Mouse (Mus musculus) neural tube, embryonic 13.5 days (tissue): ENCODE data around the gene Htra2. TPM values are rescaled to one million over a fixed set of nuclear protein-coding genes. Genes with fewer than 3 reads are reported as not detected.

Source experiments
- ATAC-seq: fragments of 200-750 bp; cut with Nextera tagmentation; 2 replicates; pipeline ENCODE4 v1.8.0; 2017; ENCODE audit warnings: low read depth, mild to moderate bottlenecking, moderate TSS enrichment, moderate library complexity
- H3K27ac ChIP-seq: fragments of 300-500 bp; sonication (generic); replicated peaks from 2 replicates; pipeline ENCODE4 v1.5.1; 2015; ENCODE audit warnings: moderate library complexity, mild to moderate bottlenecking, inconsistent platforms
- H3K27me3 ChIP-seq: fragments of 300-500 bp; sonication (generic); 2 replicates; pipeline ENCODE4 v1.6.1; 2015; ENCODE audit warnings: mild to moderate bottlenecking, inconsistent platforms
- H3K36me3 ChIP-seq: fragments of 300-500 bp; sonication (generic); 2 replicates; pipeline ENCODE4 v1.6.1; 2015; ENCODE audit warnings: mild to moderate bottlenecking, inconsistent platforms
- H3K4me1 ChIP-seq: fragments of 300-500 bp; sonication (generic); replicated peaks from 2 replicates; pipeline ENCODE4 v1.6.1; 2015; ENCODE audit warnings: inconsistent platforms
- H3K4me2 ChIP-seq: fragments of 300-500 bp; sonication (generic); 2 replicates; pipeline ENCODE4 v1.6.1; 2015; ENCODE audit warnings: inconsistent platforms, mild to moderate bottlenecking, moderate library complexity
- H3K4me3 ChIP-seq: fragments of 300-500 bp; sonication (generic); 2 replicates; pipeline ENCODE4 v1.5.1; 2015; ENCODE audit warnings: mild to moderate bottlenecking, inconsistent platforms
- H3K9ac ChIP-seq: fragments of 300-500 bp; sonication (generic); 2 replicates; pipeline ENCODE4 v1.6.1; 2015; ENCODE audit warnings: moderate library complexity, mild to moderate bottlenecking, inconsistent platforms
- H3K9me3 ChIP-seq: fragments of 300-500 bp; sonication (generic); 2 replicates; pipeline ENCODE4 v1.6.1; 2016; ENCODE audit warnings: inconsistent platforms
- WGBS: fragments of 180-500 bp; shearing (Covaris S2); methylation state at CpG from one replicate; pipeline ENCODE4 v1.1.7; 2015; 5-methylcytosine and 5-hydroxymethylcytosine counted together
- polyA plus RNA-seq: library from polyadenylated mRNA; unstranded; fragments of >200 nt; fragmentation: Nextera tagmentation; extraction: Ambion mirVana; gene quantifications from 2 replicates; pipeline ENCODE4 v1.2.1, GENCODE M21; 2015

Gene Htra2
- polyA plus RNA-seq, 1 experiment from 2014 or later, result 70.1 TPM

DNA sequence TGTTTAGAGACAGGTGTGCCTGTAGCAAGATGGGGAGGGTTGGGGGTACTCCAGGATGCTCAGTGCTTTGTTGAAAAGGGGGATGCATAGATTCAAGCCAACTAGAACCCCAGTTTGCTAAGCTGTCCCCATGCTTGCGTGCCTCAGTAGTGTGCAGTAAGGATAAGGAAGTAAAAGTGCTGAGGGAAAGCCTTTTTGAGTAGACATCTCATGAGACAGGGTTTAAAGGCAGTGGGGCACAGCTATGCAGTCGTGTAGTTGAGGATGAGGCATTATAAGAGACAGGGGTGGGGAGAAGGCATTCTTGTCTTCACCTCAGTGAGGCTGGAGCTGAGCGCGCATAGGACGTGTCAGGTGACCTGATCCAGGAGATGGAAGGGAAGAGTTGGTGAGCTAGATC, 14.5 kb downstream of the Htra2 start:
- Histone ChIP-seq H3K4me1 (peaks cover 12% of the 10 kb centered on the region), H3K4me2 (no peak overlapping the region), H3K4me3 (no peak overlapping the region), H3K27ac (no peak overlapping the region), H3K36me3 (no peaks in the 10 kb centered on the region), H3K27me3 (peaks cover 7% of the 10 kb centered on the region; the same call in 1 of the 2 replicates), H3K9me3 (no peaks in the 10 kb centered on the region), H3K9ac (no peak overlapping the region)
- ATAC-seq, result no peak
- 82% methylated on average over 5 of the region's 5 CpGs for WGBS

- H3K9ac ChIP-seq, result peak overlapping the region; percentile 61
Measured at GRCm38 (mm10) chr6:83038496-83039012, 16.5 kb downstream of the Htra2 start.

GRCm38 (mm10) chr6:83037188-83037587, 17.9 kb downstream of the Htra2 start:
- Histone ChIP-seq H3K27ac (no peak overlapping the region), H3K9ac (no peak overlapping the region), H3K4me1 (peaks cover 30% of the 10 kb centered on the region), H3K9me3 (no peaks in the 10 kb centered on the region), H3K36me3 (no peaks in the 10 kb centered on the region), H3K4me2 (no peak overlapping the region), H3K27me3 (peaks cover 33% of the 10 kb centered on the region), H3K4me3 (no peak overlapping the region)
- no peak for ATAC-seq
- 82% methylated on average over 8 of the region's 8 CpGs for WGBS

More at GRCm38 (mm10) chr6:83038496-83039012, 16.5 kb downstream of the Htra2 start:
- peak overlapping the region; percentile 58 for H3K4me2 ChIP-seq
- peak overlapping the region; percentile 42; the same call in 1 of the 2 replicates for H3K27ac ChIP-seq
- H3K4me1 ChIP-seq, result peaks cover 17% of the 10 kb centered on the region
- 10% methylated on average over 24 of the region's 24 CpGs for WGBS
- no peaks in the 10 kb centered on the region for H3K9me3 ChIP-seq
- H3K4me3 ChIP-seq, result peak overlapping the region; percentile 32
- H3K36me3 ChIP-seq, result no peaks in the 10 kb centered on the region
- peak; percentile 57 for ATAC-seq
- peaks cover 21% of the 10 kb centered on the region for H3K27me3 ChIP-seq

DNA sequence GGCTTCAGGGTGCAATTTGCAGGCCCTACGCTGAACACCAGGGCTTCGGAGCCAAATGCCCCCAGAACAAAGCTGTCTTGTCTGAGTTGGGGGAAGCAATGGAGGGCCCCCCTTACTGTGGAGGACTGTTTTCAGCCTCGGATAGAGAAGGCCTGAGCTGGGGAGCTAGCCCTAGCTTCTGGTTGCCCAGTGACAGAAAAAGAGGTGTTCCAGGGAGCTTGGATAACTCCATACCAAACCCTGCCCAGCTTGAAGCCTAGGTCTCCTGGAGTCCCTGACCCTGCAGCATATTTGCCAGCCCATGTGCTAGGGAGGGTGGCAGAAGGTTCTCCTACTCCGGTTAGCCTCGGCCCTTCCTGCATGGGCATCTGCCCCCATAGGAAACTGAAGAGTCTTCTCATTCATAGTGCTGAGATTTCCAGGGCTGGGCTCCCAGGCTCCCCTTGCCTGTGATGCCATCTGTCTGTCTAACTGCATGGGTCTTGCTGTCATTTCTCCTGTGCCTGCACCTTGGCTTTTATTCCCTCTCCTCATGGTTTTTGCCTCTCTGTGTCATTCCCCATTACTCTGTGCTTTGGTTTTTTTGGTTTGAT, 20.5 kb downstream of the Htra2 start:
- Histone ChIP-seq H3K9ac (peak overlapping the region; percentile 65), H3K9me3 (no peaks in the 10 kb centered on the region), H3K36me3 (no peaks in the 10 kb centered on the region), H3K27ac (peak overlapping the region; percentile 29; the same call in 1 of the 2 replicates), H3K4me2 (peak overlapping the region; percentile 82), H3K4me3 (peak overlapping the region; percentile 46), H3K4me1 (peaks cover 34% of the 10 kb centered on the region), H3K27me3 (peaks cover 58% of the 10 kb centered on the region)
- 15% methylated on average over 5 of the region's 5 CpGs for WGBS
- no peak for ATAC-seq

DNA sequence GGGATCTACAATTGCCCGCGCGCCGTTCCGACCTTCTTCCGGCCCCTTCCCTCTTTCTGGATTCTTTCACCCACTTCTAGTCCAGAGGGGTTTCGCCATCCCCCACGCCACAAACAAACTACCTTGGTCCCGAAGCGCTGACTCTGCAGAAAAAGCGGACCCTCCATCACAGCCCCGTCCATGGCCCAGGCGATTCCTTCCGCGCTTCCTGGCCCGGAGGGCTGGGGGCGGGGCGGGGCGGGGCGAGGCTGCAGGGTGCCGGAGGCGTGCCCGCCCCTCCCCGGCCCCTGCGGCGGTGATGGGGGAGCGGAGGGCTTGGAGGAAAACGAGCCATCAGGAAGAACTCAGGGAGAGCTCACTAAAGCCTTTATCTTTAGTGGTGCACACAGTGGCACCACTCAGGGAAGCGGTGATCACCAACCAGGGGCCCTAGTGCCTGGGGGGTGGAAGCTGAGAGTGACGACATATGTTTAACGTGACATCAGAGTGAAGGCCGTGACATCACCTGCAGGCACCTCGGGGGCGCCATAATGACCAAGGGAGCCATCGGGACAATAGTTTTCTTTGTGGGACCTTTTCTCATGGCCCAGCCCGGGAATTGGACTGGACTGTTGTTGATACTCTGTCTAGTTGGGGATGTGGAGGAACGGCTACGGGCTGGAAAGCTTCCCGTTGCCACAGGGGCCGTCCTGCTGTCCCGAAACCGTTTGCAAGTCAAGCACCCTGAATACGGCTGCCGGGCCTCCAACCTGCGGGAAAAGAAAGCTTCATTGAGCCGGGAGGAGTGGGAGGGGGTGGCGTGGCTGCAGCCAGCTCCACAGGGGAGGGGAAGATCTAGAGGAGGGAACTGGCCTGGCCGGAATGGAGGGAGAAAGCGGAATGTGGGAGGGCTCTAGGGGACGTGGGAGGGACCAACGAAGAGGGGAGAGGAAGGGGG, 21.6 kb downstream of the Htra2 start, which contains the start of the genes Dok1 and Loxl3:
Gene Dok1, minus strand, starts transcription at position 223 of the 937 bp plus-strand sequence.
Gene Loxl3, plus strand, starts transcription at position 925 of the 937 bp plus-strand sequence.
- H3K4me3 ChIP-seq, result peak within 1 kb of the TSS; percentile 46
- H3K36me3 ChIP-seq, result no peaks in the 10 kb centered on the region
- peak within 1 kb of the TSS; percentile 65 for H3K9ac ChIP-seq
- no peaks in the 10 kb centered on the region for H3K9me3 ChIP-seq
- H3K4me1 ChIP-seq, result peaks cover 29% of the 10 kb centered on the region
- peaks cover 62% of the 10 kb centered on the region for H3K27me3 ChIP-seq
- under 1% methylated on average over 51 of the region's 51 CpGs for WGBS
- peak; percentile 66 for ATAC-seq
- H3K4me2 ChIP-seq, result peak within 1 kb of the TSS; percentile 82
- H3K27ac ChIP-seq, result peak within 1 kb of the TSS; percentile 29

GRCm38 (mm10) chr6:83032769-83033191, 22.3 kb downstream of the Htra2 start:
- peak overlapping the region; percentile 82 for H3K4me2 ChIP-seq
- peak overlapping the region; percentile 65 for H3K9ac ChIP-seq
- peak overlapping the region; percentile 46 for H3K4me3 ChIP-seq
- no peaks in the 10 kb centered on the region for H3K36me3 ChIP-seq
- WGBS, result under 1% methylated on average over 31 of the region's 31 CpGs
- peaks cover 62% of the 10 kb centered on the region for H3K27me3 ChIP-seq
- no peaks in the 10 kb centered on the region for H3K9me3 ChIP-seq
- H3K4me1 ChIP-seq, result peaks cover 22% of the 10 kb centered on the region
- ATAC-seq, result peak; percentile 44
- H3K27ac ChIP-seq, result no peak overlapping the region

GRCm38 (mm10) chr6:83031921-83032590, 23.0 kb downstream of the Htra2 start:
- Histone ChIP-seq H3K27me3 (peaks cover 62% of the 10 kb centered on the region), H3K4me2 (peak overlapping the region; percentile 82), H3K9ac (peak overlapping the region; percentile 65; the same call in 1 of the 2 replicates), H3K4me3 (peak overlapping the region; percentile 46), H3K27ac (no peak overlapping the region), H3K36me3 (no peaks in the 10 kb centered on the region), H3K4me1 (peaks cover 22% of the 10 kb centered on the region), H3K9me3 (no peaks in the 10 kb centered on the region)
- WGBS, result 19% methylated on average over 18 of the region's 18 CpGs
- ATAC-seq, result no peak

GRCm38 (mm10) chr6:83031111-83031510, 24.0 kb downstream of the Htra2 start:
- peaks cover 59% of the 10 kb centered on the region for H3K27me3 ChIP-seq
- ATAC-seq, result no peak

DNA sequence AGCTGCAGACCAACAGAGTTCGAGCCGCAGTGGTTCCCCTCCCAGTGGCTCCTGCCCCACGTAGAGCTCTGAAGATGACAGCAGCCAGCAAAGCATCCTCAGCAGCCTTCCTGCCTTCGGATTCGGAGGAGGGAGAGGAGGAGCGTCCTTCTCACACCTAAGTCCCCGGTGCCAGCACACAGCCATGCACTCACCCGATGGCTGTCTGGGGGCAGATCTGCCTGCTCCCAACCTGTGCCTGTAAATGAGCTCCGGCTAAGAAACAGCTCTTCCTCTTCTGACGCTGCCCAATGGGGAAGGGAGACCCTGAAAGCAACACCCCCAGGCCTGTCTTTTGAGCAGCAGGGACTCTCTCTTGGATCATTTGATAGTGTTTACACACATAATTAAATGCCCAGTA, 25.3 kb downstream of the Htra2 start:
- Histone ChIP-seq H3K4me2 (no peak overlapping the region), H3K36me3 (no peaks in the 10 kb centered on the region), H3K27me3 (peaks cover 52% of the 10 kb centered on the region), H3K27ac (no peak overlapping the region), H3K4me3 (no peak overlapping the region), H3K9ac (no peak overlapping the region), H3K4me1 (peaks cover 22% of the 10 kb centered on the region), H3K9me3 (no peaks in the 10 kb centered on the region)
- 23% methylated on average over 10 of the region's 10 CpGs for WGBS
- ATAC-seq, result no peak

More at GRCm38 (mm10) chr6:83031111-83031510, 24.0 kb downstream of the Htra2 start:
- peaks cover 22% of the 10 kb centered on the region for H3K4me1 ChIP-seq
- H3K9me3 ChIP-seq, result no peaks in the 10 kb centered on the region
- no peaks in the 10 kb centered on the region for H3K36me3 ChIP-seq
- no peak overlapping the region for H3K27ac ChIP-seq
- WGBS, result 67% methylated on average over 7 of the region's 7 CpGs
- H3K4me2 ChIP-seq, result no peak overlapping the region
- no peak overlapping the region for H3K4me3 ChIP-seq
- no peak overlapping the region for H3K9ac ChIP-seq

- WGBS, result 51% methylated on average over 8 of the region's 9 CpGs
- ATAC-seq, result no peak
- peaks cover 35% of the 10 kb centered on the region for H3K27me3 ChIP-seq
- no peak overlapping the region for H3K9ac ChIP-seq
- H3K4me3 ChIP-seq, result no peak overlapping the region
- H3K4me2 ChIP-seq, result no peak overlapping the region
- H3K4me1 ChIP-seq, result peaks cover 8% of the 10 kb centered on the region
- no peak overlapping the region for H3K27ac ChIP-seq
- H3K36me3 ChIP-seq, result no peaks in the 10 kb centered on the region
- no peaks in the 10 kb centered on the region for H3K9me3 ChIP-seq
Measured at GRCm38 (mm10) chr6:83027706-83028105, 27.4 kb downstream of the Htra2 start.

DNA sequence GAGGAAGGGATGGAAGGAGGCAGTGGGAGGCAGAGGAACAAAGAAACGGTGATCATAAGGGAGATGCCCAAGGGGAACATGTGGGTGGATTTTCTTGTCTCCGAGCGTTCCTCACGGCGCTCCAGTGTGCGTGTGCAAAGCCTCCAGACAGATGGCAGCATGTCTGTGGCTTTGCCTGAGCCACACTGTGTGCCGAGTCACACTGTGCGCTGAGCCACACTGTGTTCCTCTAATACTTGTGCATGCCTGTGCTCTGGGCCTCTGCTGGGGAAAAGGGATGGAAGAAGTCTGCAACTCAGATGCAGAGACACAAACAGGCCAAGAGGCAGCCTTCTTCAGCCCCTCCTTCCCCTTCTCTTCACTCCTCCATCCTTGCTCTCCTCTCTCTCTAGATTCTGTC, 27.8 kb downstream of the Htra2 start:
- no peak overlapping the region for H3K27ac ChIP-seq
- H3K4me3 ChIP-seq, result no peak overlapping the region
- no peaks in the 10 kb centered on the region for H3K36me3 ChIP-seq
- H3K9me3 ChIP-seq, result no peaks in the 10 kb centered on the region
- H3K4me2 ChIP-seq, result no peak overlapping the region
- peaks cover 4% of the 10 kb centered on the region for H3K4me1 ChIP-seq
- 72% methylated on average over 8 of the region's 8 CpGs for WGBS
- peaks cover 30% of the 10 kb centered on the region for H3K27me3 ChIP-seq
- no peak for ATAC-seq
- no peak overlapping the region for H3K9ac ChIP-seq
